Mouse (Mus musculus): Measurements from ENCODE around the gene Phlpp1. TPM values are rescaled to one million over a fixed set of nuclear protein-coding genes. Genes with fewer than 3 reads are reported as not detected.

The Phlpp1 gene
- total and polyA plus RNA-seq, 3 experiments: 14.8 to 38.4 (median 20.9) TPM

DNA sequence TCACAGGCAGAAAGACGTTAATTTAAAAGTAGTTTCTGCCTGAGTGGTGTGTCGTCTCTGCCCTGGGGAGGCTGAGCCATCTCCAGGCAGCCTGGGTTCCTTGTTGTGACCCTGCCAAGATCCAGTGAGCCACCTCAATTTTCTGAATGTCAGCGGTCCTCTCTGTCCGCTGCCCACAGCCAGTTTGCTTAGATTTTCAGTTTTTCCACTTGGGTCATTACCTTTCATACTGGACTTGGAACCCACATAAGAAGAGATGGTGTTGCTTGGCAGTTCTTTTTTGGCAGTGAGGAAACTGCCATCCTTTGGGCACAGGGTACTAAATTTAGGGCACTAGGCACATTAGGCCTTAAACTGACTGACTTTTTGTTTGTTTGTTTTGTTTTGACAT lies 60.9 kb downstream of the Phlpp1 start:
- dilution Hi-C loops (cut with MboI; ENCODE audit: extremely low pct_ligation_motif_present, extremely low pct_unique_long_range_greater_than_20kb, low sequenced_read_pairs): no loop called here
- Histone ChIP-seq H3K4me2 (ENCODE audit: insufficient read depth, low read depth, poor library complexity, severe bottlenecking) (no peak overlapping the region), H3K36me3 (replicated peaks in 1 of 2; ENCODE audit: control insufficient read depth in 1 of 2, insufficient read depth in 1 of 2, low read length in 1 of 2) (peaks cover 0 to 22% of the 10 kb centered on the region in 2 experiments), H3K27me3 (replicated peaks) (no peaks in the 10 kb centered on the region), H3K27ac (ENCODE audit: insufficient read depth, low read depth) (no peak overlapping the region), H3K9ac (ENCODE audit: insufficient read depth, low read depth) (no peak overlapping the region), H3K4me1 (ENCODE audit: control insufficient read depth in 1 of 2, insufficient read depth in 2 of 2) (peaks cover 8 to 80% of the 10 kb centered on the region in 2 experiments), H3K79me2 (replicated peaks; ENCODE audit: control insufficient read depth, extremely low read depth, insufficient read depth, poor library complexity, severe bottlenecking) (peaks cover 24% of the 10 kb centered on the region), H3K4me3 (replicated peaks in 1 of 3; ENCODE audit: low read depth in 2 of 3, low read length in 2 of 3, poor library complexity in 1 of 3) (no peak overlapping the region), H3K9me3 (replicated peaks; ENCODE audit: low read length) (peaks cover 5% of the 10 kb centered on the region)
- in situ Hi-C loops (cut with MboI; ENCODE audit: low pct_ligation_motif_present, low pct_unique_long_range_greater_than_20kb, low sequenced_read_pairs): no loop called here
- no peak for TF ChIP-seq RAD21 (IDR thresholded peaks at IDR 0.05; ENCODE audit: low read depth, low read length)
- TF ChIP-seq POLR2AphosphoS2 (IDR thresholded peaks at IDR 0.05; ENCODE audit: low read depth, low read length): no peak
- TF ChIP-seq IRF4 (IDR thresholded peaks at IDR 0.05; ENCODE audit: low read depth, low read length): no peak
- no peak for TF ChIP-seq ZMIZ1 (IDR thresholded peaks at IDR 0.05; ENCODE audit: low read depth, low read length)
- TF ChIP-seq CHD1 (IDR thresholded peaks at IDR 0.05; ENCODE audit: low read depth, low read length): no peak
- TF ChIP-seq HCFC1 (IDR thresholded peaks at IDR 0.05; ENCODE audit: low read depth, low read length): no peak
- TF ChIP-seq CHD2 (IDR thresholded peaks at IDR 0.05; ENCODE audit: low read length): no peak
- TF ChIP-seq E2F4 (IDR thresholded peaks at IDR 0.05; ENCODE audit: insufficient replicate concordance, low read depth, low read length): no peak
- TF ChIP-seq GABPA (IDR thresholded peaks at IDR 0.05; ENCODE audit: insufficient replicate concordance, low read depth, low read length): no peak
- no peak for TF ChIP-seq UBTF (IDR thresholded peaks at IDR 0.05; ENCODE audit: low read depth, low read length)
- TF ChIP-seq BHLHE40 (IDR thresholded peaks at IDR 0.05; ENCODE audit: low read depth, low read length): no peak
- TF ChIP-seq MAFK (IDR thresholded peaks at IDR 0.05; ENCODE audit: insufficient replicate concordance, low read length): no peak
- TF ChIP-seq ELF1 (IDR thresholded peaks at IDR 0.05; ENCODE audit: low read depth, low read length): no peak
- no peak for TF ChIP-seq JUND (conservative IDR thresholded peaks at IDR 0.05; ENCODE audit: low read depth, low read length)
- no peak for TF ChIP-seq NELFE (IDR thresholded peaks at IDR 0.05; ENCODE audit: low read depth, low read length)
- DNase-seq (ENCODE audit: extremely low read depth): no peak

DNA sequence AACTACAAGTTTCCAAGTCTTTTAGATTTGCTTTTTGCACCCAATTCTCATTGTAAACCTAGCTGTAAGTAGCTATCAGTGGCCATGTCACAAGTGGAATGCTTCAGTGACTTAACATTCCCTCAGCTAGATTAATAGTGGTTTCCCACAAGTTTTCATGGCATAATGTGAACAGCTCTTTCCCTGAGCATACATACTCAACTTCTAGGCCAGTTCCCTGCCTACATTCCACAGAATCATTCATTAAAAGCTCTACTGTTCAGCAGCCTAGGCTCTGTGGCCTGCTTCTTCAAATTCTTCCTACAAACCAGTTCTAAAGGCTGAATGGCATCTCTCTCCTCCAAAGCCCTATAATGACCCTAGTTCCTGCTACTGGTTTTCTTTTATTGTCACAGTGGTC lies 65.4 kb downstream of the Phlpp1 start:
- peaks cover 5% of the 10 kb centered on the region for H3K9me3 ChIP-seq (replicated peaks; ENCODE audit: low read length)
- TF ChIP-seq MAZ (IDR thresholded peaks at IDR 0.05; ENCODE audit: low read depth, low read length): no peak
- no peak for TF ChIP-seq HCFC1 (IDR thresholded peaks at IDR 0.05; ENCODE audit: low read depth, low read length)
- TF ChIP-seq MAFK (IDR thresholded peaks at IDR 0.05; ENCODE audit: insufficient replicate concordance, low read length): no peak
- TF ChIP-seq RAD21 (IDR thresholded peaks at IDR 0.05; ENCODE audit: low read depth, low read length): no peak
- no peak for TF ChIP-seq TBP (conservative IDR thresholded peaks at IDR 0.05; ENCODE audit: low read depth, low read length)
- TF ChIP-seq ZMIZ1 (IDR thresholded peaks at IDR 0.05; ENCODE audit: low read depth, low read length): no peak
- TF ChIP-seq CHD2 (IDR thresholded peaks at IDR 0.05; ENCODE audit: low read length): no peak
- no peak for TF ChIP-seq ZC3H11A (IDR thresholded peaks at IDR 0.05; ENCODE audit: low read depth, low read length)
- TF ChIP-seq SIN3A (IDR thresholded peaks at IDR 0.05; ENCODE audit: low read length): no peak
- TF ChIP-seq KAT2A (IDR thresholded peaks at IDR 0.05; ENCODE audit: insufficient replicate concordance, low read length): no peak
- no peak for TF ChIP-seq USF2 (conservative IDR thresholded peaks at IDR 0.05; ENCODE audit: low read depth, low read length)
- no peak for TF ChIP-seq UBTF (IDR thresholded peaks at IDR 0.05; ENCODE audit: low read depth, low read length)
- no peak for TF ChIP-seq IRF4 (IDR thresholded peaks at IDR 0.05; ENCODE audit: low read depth, low read length)
- peaks cover 0 to 84% of the 10 kb centered on the region in 2 experiments; a peak in 3 of 4 replicates for H3K4me1 ChIP-seq (ENCODE audit: control insufficient read depth in 1 of 2, insufficient read depth in 2 of 2)
- H3K4me3 ChIP-seq (replicated peaks in 1 of 3; ENCODE audit: low read depth in 2 of 3, low read length in 2 of 3, poor library complexity in 1 of 3): no peak overlapping the region
- dilution Hi-C loops (cut with MboI; ENCODE audit: extremely low pct_ligation_motif_present, extremely low pct_unique_long_range_greater_than_20kb, low sequenced_read_pairs): no loop called here
- no peak overlapping the region for H3K27ac ChIP-seq (ENCODE audit: insufficient read depth, low read depth)
- DNase-seq (ENCODE audit: extremely low read depth): no peak
- H3K9ac ChIP-seq (ENCODE audit: insufficient read depth, low read depth): no peak overlapping the region
- H3K79me2 ChIP-seq (replicated peaks; ENCODE audit: control insufficient read depth, extremely low read depth, insufficient read depth, poor library complexity, severe bottlenecking): peaks cover 17% of the 10 kb centered on the region
- H3K36me3 ChIP-seq (replicated peaks in 1 of 2; ENCODE audit: control insufficient read depth in 1 of 2, insufficient read depth in 1 of 2, low read length in 1 of 2): peaks cover 0 to 28% of the 10 kb centered on the region in 2 experiments
- H3K4me2 ChIP-seq (ENCODE audit: insufficient read depth, low read depth, poor library complexity, severe bottlenecking): no peak overlapping the region
- in situ Hi-C loops (cut with MboI; ENCODE audit: low pct_ligation_motif_present, low pct_unique_long_range_greater_than_20kb, low sequenced_read_pairs): no loop called here
- no peaks in the 10 kb centered on the region for H3K27me3 ChIP-seq (replicated peaks)

All from CH12.LX (cell line).